Mouse (Mus musculus) adrenal gland, adult 18-20 months (tissue): ENCODE measurements at regions not wholly inside any gene's neighbourhood (a gene's known extent, or its start where the extent isn't known, plus 50 kb on each side); places are given as distances from the start of the nearest gene placed in this dataset.
A peak's percentile ranks its signal among the peaks of the same experiment; 100 is the strongest.

Experiments
- DNase-seq, 2 experiments: peaks; one replicate each; pipeline ENCODE4 v3.0.0; 2021 to 2022; ENCODE audit warnings: low spot score in 2 of 2

- DNase-seq: no peak
Measured at GRCm38 (mm10) chr7:34587239-34587638, 69.3 kb downstream of the Kctd15 start.

- DNase-seq: no peak
Measured at GRCm38 (mm10) chr7:34585312-34585865, 71.1 kb downstream of the Kctd15 start.

- no peak for DNase-seq
Measured at GRCm38 (mm10) chr7:34584870-34585269, 71.7 kb downstream of the Kctd15 start.

- no peak for DNase-seq
Measured at GRCm38 (mm10) chr7:34580866-34581265, 75.7 kb downstream of the Kctd15 start.

GRCm38 (mm10) chr7:34571295-34571694, 85.2 kb downstream of the Kctd15 start:
- peak; percentile 11 to 27 for DNase-seq

- peak; percentile 21 to 41 for DNase-seq
Measured at GRCm38 (mm10) chr7:34570114-34571065, 86.1 kb downstream of the Kctd15 start.

- DNase-seq: no peak
Measured at GRCm38 (mm10) chr7:34569747-34570113, 86.8 kb downstream of the Kctd15 start.

- peak in 1 of 2 experiments; percentile 16 for DNase-seq
Measured at GRCm38 (mm10) chr7:34567575-34567974, 89.0 kb downstream of the Kctd15 start.

GRCm38 (mm10) chr7:34562160-34562559, 94.4 kb downstream of the Kctd15 start:
- DNase-seq: no peak

GRCm38 (mm10) chr7:34558615-34559343, 97.8 kb downstream of the Kctd15 start:
- DNase-seq: no peak

GRCm38 (mm10) chr7:34555196-34555595, 101.3 kb downstream of the Kctd15 start:
- no peak for DNase-seq

- no peak for DNase-seq
Measured at GRCm38 (mm10) chr7:34546609-34547316, 109.8 kb downstream of the Kctd15 start.

- no peak for DNase-seq
Measured at GRCm38 (mm10) chr7:34545906-34546305, 110.6 kb downstream of the Kctd15 start.

- DNase-seq: no peak
Measured at GRCm38 (mm10) chr7:34541906-34542305, 114.6 kb downstream of the Kctd15 start.

- DNase-seq: no peak
Measured at GRCm38 (mm10) chr7:34541000-34541399, 115.5 kb downstream of the Kctd15 start.

GRCm38 (mm10) chr7:34539856-34540255, 116.7 kb downstream of the Kctd15 start:
- DNase-seq: no peak

- DNase-seq: no peak
Measured at GRCm38 (mm10) chr7:34538310-34539055, 118.0 kb downstream of the Kctd15 start.

- DNase-seq: no peak
Measured at GRCm38 (mm10) chr7:34537122-34537521, 119.4 kb downstream of the Kctd15 start.

GRCm38 (mm10) chr7:34534241-34534640, 122.3 kb downstream of the Kctd15 start:
- DNase-seq: no peak

- DNase-seq: no peak
Measured at GRCm38 (mm10) chr7:34531639-34532038, 124.9 kb downstream of the Kctd15 start.
